Mouse (Mus musculus): ENCODE data around the gene Gm45062.

DNA sequence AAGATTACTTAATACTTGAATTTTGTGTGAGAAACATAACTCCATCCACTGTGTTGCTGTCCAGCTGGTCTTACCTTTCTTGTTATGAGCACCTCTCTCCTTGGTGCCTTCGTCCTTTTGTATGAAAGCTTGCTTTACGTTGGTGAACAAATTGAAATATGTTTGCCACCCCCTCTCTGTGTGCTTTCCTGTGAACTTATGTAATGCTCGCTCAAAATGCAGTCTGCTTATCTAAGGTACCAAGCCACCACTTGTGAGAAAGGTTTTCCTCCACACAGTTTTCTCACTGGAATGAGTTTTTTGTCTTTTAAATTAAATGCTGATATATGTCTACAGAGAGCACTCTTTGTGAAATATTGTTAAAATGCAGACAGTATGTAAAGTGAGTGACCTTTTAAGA is 30.7 kb upstream of the Gm45062 start:
- TF ChIP-seq GATA1 (IDR thresholded peaks at IDR 0.05; ENCODE audit: low read length): no peak
- TF ChIP-seq TAL1 (IDR thresholded peaks at IDR 0.05; ENCODE audit: low read length): no peak

All from erythroblast, embryonic 14.5 days (primary cell).